9 mouse cellular contexts compared by ENCODE assay signal in genomic region chr4:133251214-133251613, GRCm38 (mm10). TPM values are rescaled to one million over a fixed set of nuclear protein-coding genes. Genes with fewer than 3 reads are reported as not detected.
DNase-seq lines count a peak whose midpoint lies in the region; ATAC-seq lines count a peak whose summit lies in the region.
"Had no signal": no experiment of that assay in that cellular context is flagged by ENCODE, and none has a peak within 500 bp of the region (broad histone marks: within the 10 kb centered on the region; RNA-seq: fewer than 3 reads in every experiment).

No protein-coding gene starts in this region.

- 2% methylated on average over 31 of the region's 31 CpGs for WGBS in hindbrain, embryonic 16.5 days
- WGBS in liver, embryonic 16.5 days (ENCODE audit: insufficient replicate concordance): 38% methylated on average over 31 of the region's 31 CpGs

- ATAC-seq in hindbrain, embryonic 16.5 days: no peak
- no peak for ATAC-seq in liver, embryonic 16.5 days (ENCODE audit: low read depth)

- H3K27me3 ChIP-seq in hindbrain, embryonic 16.5 days (replicated peaks; ENCODE audit: control insufficient read depth, insufficient read depth, low read length): peaks cover 51% of the 10 kb centered on the region
- H3K27me3 ChIP-seq in liver, embryonic 16.5 days (ENCODE audit: control insufficient read depth, insufficient read depth, low read depth, low read length): peaks cover 30% of the 10 kb centered on the region

- peak overlapping the region; percentile 55 for H3K9ac ChIP-seq in hindbrain, embryonic 16.5 days (ENCODE audit: low read depth, low read length)
- no peak overlapping the region for H3K9ac ChIP-seq in liver, embryonic 16.5 days (ENCODE audit: low read depth, low read length)

- DNase-seq in cerebellum, postnatal 10 days: peak; percentile 48 to 52
- DNase-seq in cerebellum, adult 9-11 months: no peak
- peak; percentile 13 for DNase-seq in retina, embryonic 14.5 days (ENCODE audit: low spot score)
- DNase-seq in retina, postnatal 1 day: no peak
- DNase-seq in B cell, adult 2 months: no peak
- DNase-seq in spleen, postnatal 36 days (ENCODE audit: low spot score in 2 of 2): no peak

- H3K4me2 ChIP-seq in hindbrain, embryonic 16.5 days (ENCODE audit: low read length): peak overlapping the region; percentile 56
- H3K4me2 ChIP-seq in liver, embryonic 16.5 days (ENCODE audit: low read depth, low read length): peak overlapping the region; percentile 28

- no peaks in the 10 kb centered on the region for H3K36me3 ChIP-seq in hindbrain, embryonic 16.5 days (ENCODE audit: control insufficient read depth, insufficient read depth, low read length)
- H3K36me3 ChIP-seq in liver, embryonic 16.5 days (ENCODE audit: control insufficient read depth, insufficient read depth): no peaks in the 10 kb centered on the region

- no peak overlapping the region for H3K27ac ChIP-seq in hindbrain, embryonic 16.5 days (ENCODE audit: low read depth, low read length)
- H3K27ac ChIP-seq in liver, embryonic 16.5 days (ENCODE audit: low read length): no peak overlapping the region

- H3K9me3 ChIP-seq in hindbrain, embryonic 16.5 days (ENCODE audit: control insufficient read depth, low read length): no peaks in the 10 kb centered on the region
- H3K9me3 ChIP-seq in liver, embryonic 16.5 days (replicated peaks; ENCODE audit: control insufficient read depth, low read length): no peaks in the 10 kb centered on the region
- H3K9me3 ChIP-seq: G1E had no signal

- peaks cover 9% of the 10 kb centered on the region for H3K4me1 ChIP-seq in hindbrain, embryonic 16.5 days (ENCODE audit: control insufficient read depth, insufficient read depth, low read depth, low read length)
- H3K4me1 ChIP-seq in liver, embryonic 16.5 days (ENCODE audit: control insufficient read depth, low read depth, low read length): peaks cover 36% of the 10 kb centered on the region

- peak overlapping the region; percentile 34 for H3K4me3 ChIP-seq in hindbrain, embryonic 16.5 days (ENCODE audit: low read length)
- no peak overlapping the region for H3K4me3 ChIP-seq in liver, embryonic 16.5 days (ENCODE audit: low read depth, low read length)

RNA-seq across cellular contexts. Expression of gene Map3k6, which starts 10.6 kb away (rescaled TPM):
- 2.6 and 4.2 TPM in 2 replicates for polyA plus RNA-seq in hindbrain, embryonic 16.5 days (2015; fragmentation: Nextera tagmentation; extraction: Ambion mirVana)
- polyA plus RNA-seq in liver, embryonic 16.5 days (2015; fragmentation: Nextera tagmentation; extraction: Ambion mirVana): 2.2 and 3.0 TPM in 2 replicates

RNA-seq across cellular contexts. Expression of gene Sytl1, which starts 11.7 kb away (rescaled TPM):
- 0.44 and 0.54 TPM in 2 replicates for polyA plus RNA-seq in hindbrain, embryonic 16.5 days (2015; fragmentation: Nextera tagmentation; extraction: Ambion mirVana)
- polyA plus RNA-seq in liver, embryonic 16.5 days (2015; fragmentation: Nextera tagmentation; extraction: Ambion mirVana): 1.1 and 1.4 TPM in 2 replicates

RNA-seq across cellular contexts. Expression of gene Tmem222, which starts 26.4 kb away (rescaled TPM):
- 121 and 130 TPM in 2 replicates for polyA plus RNA-seq in hindbrain, embryonic 16.5 days (2015; fragmentation: Nextera tagmentation; extraction: Ambion mirVana)
- polyA plus RNA-seq in liver, embryonic 16.5 days (2015; fragmentation: Nextera tagmentation; extraction: Ambion mirVana): 32.7 and 34.9 TPM in 2 replicates

RNA-seq across cellular contexts. Expression of gene Gpr3, which starts 38.9 kb away (rescaled TPM):
- 2.5 TPM in 2 replicates for polyA plus RNA-seq in hindbrain, embryonic 16.5 days (2015; fragmentation: Nextera tagmentation; extraction: Ambion mirVana)
- polyA plus RNA-seq in liver, embryonic 16.5 days (2015; fragmentation: Nextera tagmentation; extraction: Ambion mirVana): not detected in 2 replicates

RNA-seq across cellular contexts. Expression of gene Cd164l2, which starts 39.3 kb away (rescaled TPM):
- 5.6 and 8.3 TPM in 2 replicates for polyA plus RNA-seq in hindbrain, embryonic 16.5 days (2015; fragmentation: Nextera tagmentation; extraction: Ambion mirVana)
- 0.13 TPM in 1 of 2 replicates, not detected in the other for polyA plus RNA-seq in liver, embryonic 16.5 days (2015; fragmentation: Nextera tagmentation; extraction: Ambion mirVana)
- polyA plus RNA-seq: G1E had no signal

Comparison
In these comparisons a context has a peak if more than half of its experiments do, and no peak if none do; other contexts are left out.
1. DNase-seq: peak in cerebellum, postnatal 10 days (2 of 2) and retina, embryonic 14.5 days (single experiment); none in cerebellum, adult 9-11 months (single experiment), retina, postnatal 1 day (single experiment), B cell, adult 2 months (0 of 2) and spleen, postnatal 36 days (0 of 2).